21 mouse cellular contexts compared by ENCODE assay signal in genomic region chr2:131418130-131418529, GRCm38 (mm10).
"Had no signal": no experiment of that assay in that cellular context is flagged by ENCODE, and none has a peak within 500 bp of the region (broad histone marks: within the 10 kb centered on the region; RNA-seq: fewer than 3 reads in every experiment).

No protein-coding gene starts in this region.

- H3K27ac ChIP-seq: liver, embryonic 12.5 days; liver, embryonic 14.5 days; lung, embryonic 15.5 days; midbrain, embryonic 10.5 days; midbrain, embryonic 13.5 days; neural tube, embryonic 13.5 days; neural tube, embryonic 15.5 days had no signal

- H3K9me3 ChIP-seq: liver, embryonic 12.5 days; lung, embryonic 15.5 days; midbrain, embryonic 10.5 days; midbrain, embryonic 13.5 days; neural tube, embryonic 13.5 days; neural tube, embryonic 15.5 days had no signal

- H3K27me3 ChIP-seq: lung, embryonic 15.5 days; midbrain, embryonic 13.5 days; neural tube, embryonic 13.5 days; neural tube, embryonic 15.5 days had no signal

- H3K4me1 ChIP-seq: midbrain, embryonic 13.5 days; neural tube, embryonic 13.5 days had no signal

- DNase-seq: lung, adult 18-20 months; lung, postnatal 14 days; lung, postnatal 4 days; retina, postnatal 1 day; right cerebral cortex, adult 18-20 months; right cerebral cortex, postnatal 25 days; right cerebral cortex, postnatal 4 days; spleen, adult 18-20 months; thymus, adult 18-20 months; thymus, postnatal 14 days; thymus, postnatal 36 days had no signal

- H3K36me3 ChIP-seq: liver, embryonic 12.5 days; lung, embryonic 15.5 days; midbrain, embryonic 10.5 days; midbrain, embryonic 13.5 days; neural tube, embryonic 13.5 days; neural tube, embryonic 15.5 days had no signal

- H3K9ac ChIP-seq: liver, embryonic 12.5 days; liver, embryonic 14.5 days; lung, embryonic 15.5 days; midbrain, embryonic 13.5 days; neural tube, embryonic 13.5 days; neural tube, embryonic 15.5 days had no signal

- ATAC-seq: liver, embryonic 12.5 days; lung, postnatal 0 days; midbrain, embryonic 13.5 days; midbrain, embryonic 16.5 days had no signal

- H3K4me2 ChIP-seq: liver, embryonic 12.5 days; lung, embryonic 15.5 days; midbrain, embryonic 13.5 days; neural tube, embryonic 13.5 days; neural tube, embryonic 15.5 days had no signal

- H3K4me3 ChIP-seq: liver, embryonic 12.5 days; lung, embryonic 15.5 days; midbrain, embryonic 10.5 days; midbrain, embryonic 13.5 days; myocyte; neural tube, embryonic 13.5 days; neural tube, embryonic 15.5 days had no signal
